Mouse (Mus musculus): ENCODE measurements around the gene Ugt1a10.
"Not testable (repeated sequence)": the region's sequence is repeated elsewhere in the genome, so short reads cannot be mapped to it uniquely, and the experiment has no call there.

- TF ChIP-seq CTCF, POLR2A (IDR thresholded peaks at IDR 0.05; ENCODE audit: insufficient read depth, low read depth, low read length): not testable (repeated sequence)
Observed at GRCm38 (mm10) chr1:88150133-88150532, 94.9 kb downstream of the Ugt1a10 start.

Data from olfactory bulb, adult 2 months (tissue).